Mouse (Mus musculus): ENCODE data around the gene Slc24a4. TPM values are rescaled to one million over a fixed set of nuclear protein-coding genes. Genes with fewer than 3 reads are reported as not detected.

Slc24a4 gene
- polyA plus RNA-seq, 1 experiment from 2014 or later = 1.2 TPM

GRCm38 (mm10) chr12:102285779-102286178 lies 157.2 kb downstream of the Slc24a4 start:
- H3K9ac ChIP-seq = no peak overlapping the region
- H3K9me3 ChIP-seq (replicated peaks) = no peaks in the 10 kb centered on the region
- H3K4me1 ChIP-seq = peaks cover 48% of the 10 kb centered on the region
- H3K36me3 ChIP-seq = no peaks in the 10 kb centered on the region
- no peak for ATAC-seq (ENCODE audit: insufficient number of reproducible peaks, low FRiP score, low TSS enrichment, low read depth)
- H3K27ac ChIP-seq (replicated peaks) = no peak overlapping the region
- 57% methylated on average over 5 of the region's 5 CpGs for WGBS
- no peak overlapping the region for H3K4me2 ChIP-seq (replicated peaks)
- no peak overlapping the region for H3K4me3 ChIP-seq (replicated peaks)
- H3K27me3 ChIP-seq = peaks cover 3% of the 10 kb centered on the region; the same call in 1 of the 2 replicates

GRCm38 (mm10) chr12:102286681-102287414 lies 158.3 kb downstream of the Slc24a4 start:
- Histone ChIP-seq H3K4me3 (replicated peaks) (no peak overlapping the region), H3K4me2 (replicated peaks) (no peak overlapping the region), H3K9ac (no peak overlapping the region), H3K27me3 (peaks cover 3% of the 10 kb centered on the region; the same call in 1 of the 2 replicates), H3K36me3 (no peaks in the 10 kb centered on the region), H3K9me3 (replicated peaks) (no peaks in the 10 kb centered on the region), H3K4me1 (peaks cover 51% of the 10 kb centered on the region), H3K27ac (replicated peaks) (no peak overlapping the region)
- no peak for ATAC-seq (ENCODE audit: insufficient number of reproducible peaks, low FRiP score, low TSS enrichment, low read depth)
- 59% methylated on average over 10 of the region's 10 CpGs for WGBS

- no peaks in the 10 kb centered on the region for H3K9me3 ChIP-seq (replicated peaks)
- WGBS = 77% methylated on average over 6 of the region's 6 CpGs
- no peak overlapping the region for H3K4me3 ChIP-seq (replicated peaks)
- no peak overlapping the region for H3K27ac ChIP-seq (replicated peaks)
- H3K4me2 ChIP-seq (replicated peaks) = no peak overlapping the region
- peaks cover 3% of the 10 kb centered on the region; the same call in 1 of the 2 replicates for H3K27me3 ChIP-seq
- no peak overlapping the region for H3K9ac ChIP-seq
- no peak for ATAC-seq (ENCODE audit: insufficient number of reproducible peaks, low FRiP score, low TSS enrichment, low read depth)
- H3K36me3 ChIP-seq = no peaks in the 10 kb centered on the region
- peaks cover 54% of the 10 kb centered on the region for H3K4me1 ChIP-seq
These were observed 159.5 kb downstream of the Slc24a4 start for GRCm38 (mm10) chr12:102287904-102288602.

- H3K4me3 ChIP-seq (replicated peaks) = no peak overlapping the region
- peaks cover 48% of the 10 kb centered on the region for H3K4me1 ChIP-seq
- H3K9me3 ChIP-seq (replicated peaks) = no peaks in the 10 kb centered on the region
- no peak for ATAC-seq (ENCODE audit: insufficient number of reproducible peaks, low FRiP score, low TSS enrichment, low read depth)
- H3K27ac ChIP-seq (replicated peaks) = no peak overlapping the region
- H3K36me3 ChIP-seq = no peaks in the 10 kb centered on the region
- WGBS = 42% methylated on average over 2 of the region's 2 CpGs
- H3K27me3 ChIP-seq = peaks cover 3% of the 10 kb centered on the region; the same call in 1 of the 2 replicates
- no peak overlapping the region for H3K4me2 ChIP-seq (replicated peaks)
- H3K9ac ChIP-seq = no peak overlapping the region
These were observed 160.3 kb downstream of the Slc24a4 start for GRCm38 (mm10) chr12:102288846-102289245.

- no peak for ATAC-seq (ENCODE audit: insufficient number of reproducible peaks, low FRiP score, low TSS enrichment, low read depth)
- no peak overlapping the region for H3K27ac ChIP-seq (replicated peaks)
- H3K4me2 ChIP-seq (replicated peaks) = no peak overlapping the region
- H3K4me1 ChIP-seq = peaks cover 41% of the 10 kb centered on the region
- H3K27me3 ChIP-seq = peaks cover 3% of the 10 kb centered on the region; the same call in 1 of the 2 replicates
- no peak overlapping the region for H3K4me3 ChIP-seq (replicated peaks)
- no peaks in the 10 kb centered on the region for H3K9me3 ChIP-seq (replicated peaks)
- H3K36me3 ChIP-seq = no peaks in the 10 kb centered on the region
- H3K9ac ChIP-seq = no peak overlapping the region
- 86% methylated on average over 1 of the region's 1 CpGs for WGBS
These were observed 161.0 kb downstream of the Slc24a4 start for GRCm38 (mm10) chr12:102289568-102289967.

- Histone ChIP-seq H3K36me3 (no peaks in the 10 kb centered on the region), H3K4me2 (replicated peaks) (no peak overlapping the region), H3K9me3 (replicated peaks) (no peaks in the 10 kb centered on the region), H3K27me3 (no peaks in the 10 kb centered on the region), H3K4me3 (replicated peaks) (no peak overlapping the region), H3K4me1 (peaks cover 37% of the 10 kb centered on the region), H3K27ac (replicated peaks) (no peak overlapping the region), H3K9ac (no peak overlapping the region)
- 82% methylated on average over 2 of the region's 2 CpGs for WGBS
- ATAC-seq (ENCODE audit: insufficient number of reproducible peaks, low FRiP score, low TSS enrichment, low read depth) = no peak
These were observed 162.1 kb downstream of the Slc24a4 start for GRCm38 (mm10) chr12:102290662-102291061.

- H3K27me3 ChIP-seq = no peaks in the 10 kb centered on the region
- H3K27ac ChIP-seq (replicated peaks) = peak overlapping the region; percentile 56; the same call in 1 of the 2 replicates
- WGBS = 19% methylated on average over 6 of the region's 6 CpGs
- no peak overlapping the region for H3K9ac ChIP-seq
- peaks cover 27% of the 10 kb centered on the region for H3K4me1 ChIP-seq
- no peak for ATAC-seq (ENCODE audit: insufficient number of reproducible peaks, low FRiP score, low TSS enrichment, low read depth)
- no peaks in the 10 kb centered on the region for H3K36me3 ChIP-seq
- no peak overlapping the region for H3K4me2 ChIP-seq (replicated peaks)
- no peak overlapping the region for H3K4me3 ChIP-seq (replicated peaks)
- H3K9me3 ChIP-seq (replicated peaks) = no peaks in the 10 kb centered on the region
These were observed 163.2 kb downstream of the Slc24a4 start for GRCm38 (mm10) chr12:102291686-102292085.

- H3K4me3 ChIP-seq (replicated peaks) = no peak overlapping the region
- 76% methylated on average over 7 of the region's 7 CpGs for WGBS
- no peak overlapping the region for H3K4me2 ChIP-seq (replicated peaks)
- H3K27me3 ChIP-seq = no peaks in the 10 kb centered on the region
- no peak overlapping the region for H3K9ac ChIP-seq
- H3K36me3 ChIP-seq = no peaks in the 10 kb centered on the region
- H3K9me3 ChIP-seq (replicated peaks) = no peaks in the 10 kb centered on the region
- H3K27ac ChIP-seq (replicated peaks) = no peak overlapping the region
- ATAC-seq (ENCODE audit: insufficient number of reproducible peaks, low FRiP score, low TSS enrichment, low read depth) = no peak
- peaks cover 18% of the 10 kb centered on the region for H3K4me1 ChIP-seq
These were observed 164.1 kb downstream of the Slc24a4 start for GRCm38 (mm10) chr12:102292501-102293215.

GRCm38 (mm10) chr12:102294634-102295033 lies 166.1 kb downstream of the Slc24a4 start:
- Histone ChIP-seq H3K27ac (replicated peaks) (no peak overlapping the region), H3K4me2 (replicated peaks) (no peak overlapping the region), H3K9me3 (replicated peaks) (no peaks in the 10 kb centered on the region), H3K4me3 (replicated peaks) (no peak overlapping the region), H3K27me3 (no peaks in the 10 kb centered on the region), H3K36me3 (no peaks in the 10 kb centered on the region), H3K9ac (no peak overlapping the region), H3K4me1 (peaks cover 18% of the 10 kb centered on the region)
- WGBS = 66% methylated on average over 5 of the region's 5 CpGs
- no peak for ATAC-seq (ENCODE audit: insufficient number of reproducible peaks, low FRiP score, low TSS enrichment, low read depth)

GRCm38 (mm10) chr12:102295230-102295629 lies 166.7 kb downstream of the Slc24a4 start:
- Histone ChIP-seq H3K36me3 (no peaks in the 10 kb centered on the region), H3K4me3 (replicated peaks) (no peak overlapping the region), H3K9me3 (replicated peaks) (no peaks in the 10 kb centered on the region), H3K27me3 (no peaks in the 10 kb centered on the region), H3K4me1 (peaks cover 18% of the 10 kb centered on the region), H3K4me2 (replicated peaks) (no peak overlapping the region), H3K9ac (no peak overlapping the region), H3K27ac (replicated peaks) (no peak overlapping the region)
- 55% methylated on average over 7 of the region's 7 CpGs for WGBS
- no peak for ATAC-seq (ENCODE audit: insufficient number of reproducible peaks, low FRiP score, low TSS enrichment, low read depth)

GRCm38 (mm10) chr12:102295662-102296061 lies 167.1 kb downstream of the Slc24a4 start:
- Histone ChIP-seq H3K27ac (replicated peaks) (no peak overlapping the region), H3K36me3 (no peaks in the 10 kb centered on the region), H3K4me3 (replicated peaks) (no peak overlapping the region), H3K4me1 (peaks cover 18% of the 10 kb centered on the region), H3K9me3 (replicated peaks) (no peaks in the 10 kb centered on the region), H3K27me3 (no peaks in the 10 kb centered on the region), H3K9ac (no peak overlapping the region), H3K4me2 (replicated peaks) (no peak overlapping the region)
- no peak for ATAC-seq (ENCODE audit: insufficient number of reproducible peaks, low FRiP score, low TSS enrichment, low read depth)
- WGBS = 87% methylated on average over 8 of the region's 8 CpGs
